36 mouse cellular contexts compared by ENCODE assay signal in the genomic region with DNA sequence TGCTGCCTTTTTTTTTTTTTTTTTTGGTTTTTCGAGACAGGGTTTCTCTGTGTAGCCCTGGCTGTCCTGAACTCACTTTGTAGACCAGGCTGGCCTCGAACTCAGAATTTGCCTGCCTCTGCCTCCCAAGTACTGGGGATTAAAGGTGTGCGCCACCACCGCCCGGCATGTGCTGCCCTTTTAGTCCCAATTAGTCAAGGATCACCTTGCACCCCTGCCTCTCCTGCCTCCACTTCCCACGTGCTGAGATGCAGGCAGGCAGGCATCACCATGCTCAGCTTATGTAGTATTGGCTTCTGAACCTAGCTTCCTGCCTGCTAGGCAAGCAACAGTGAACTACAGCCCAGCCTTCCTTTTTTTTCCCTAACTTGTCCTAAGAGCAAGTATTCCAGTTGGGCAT. TPM values are rescaled to one million over a fixed set of nuclear protein-coding genes. Genes with fewer than 3 reads are reported as not detected.
"Had no signal": no experiment of that assay in that cellular context is flagged by ENCODE, and none has a peak within 500 bp of the region (broad histone marks: within the 10 kb centered on the region; RNA-seq: fewer than 3 reads in every experiment).

No protein-coding gene starts in this region.

- H3K4me1 ChIP-seq: heart, embryonic 12.5 days; hindbrain, embryonic 10.5 days; hindbrain, embryonic 12.5 days; intestine, embryonic 15.5 days; limb, embryonic 10.5 days; limb, embryonic 12.5 days had no signal

- H3K9me3 ChIP-seq: heart, embryonic 10.5 days; heart, embryonic 12.5 days; hindbrain, embryonic 10.5 days; hindbrain, embryonic 12.5 days; intestine, embryonic 15.5 days; limb, embryonic 10.5 days; limb, embryonic 12.5 days; liver, embryonic 13.5 days had no signal

- H3K4me3 ChIP-seq: heart, embryonic 10.5 days; heart, embryonic 12.5 days; hindbrain, embryonic 10.5 days; hindbrain, embryonic 12.5 days; intestine, embryonic 15.5 days; layer of hippocampus, adult 2 months; left cerebral cortex, adult 2 months; limb, embryonic 10.5 days; limb, embryonic 12.5 days; liver, embryonic 13.5 days had no signal

- H3K9ac ChIP-seq: heart, embryonic 12.5 days; hindbrain, embryonic 12.5 days; hindbrain, embryonic 14.5 days; intestine, embryonic 15.5 days; limb, embryonic 12.5 days; liver, embryonic 13.5 days had no signal

- ATAC-seq: hindbrain, embryonic 16.5 days; inflammation-experienced regulatory T-cells, adult 6 months; intestine, embryonic 15.5 days; intestine, postnatal 0 days had no signal

- H3K27ac ChIP-seq: heart, embryonic 10.5 days; hindbrain, embryonic 10.5 days; hindbrain, embryonic 12.5 days; hindbrain, embryonic 14.5 days; intestine, embryonic 15.5 days; layer of hippocampus, adult 2 months; left cerebral cortex, adult 2 months; limb, embryonic 10.5 days; limb, embryonic 12.5 days; liver, embryonic 13.5 days had no signal

- H3K27me3 ChIP-seq: hindbrain, embryonic 12.5 days; intestine, embryonic 15.5 days; limb, embryonic 12.5 days; liver, embryonic 13.5 days had no signal

- DNase-seq: gastrocnemius, postnatal 14 days; gastrocnemius, postnatal 36 days; heart, postnatal 10 days; heart, postnatal 4 days; kidney, adult 18-20 months; kidney, adult 8-10 months; kidney, postnatal 10 days; kidney, postnatal 25 days; kidney, postnatal 4 days; liver; liver, embryonic 13.5 days had no signal

- H3K4me2 ChIP-seq: heart, embryonic 12.5 days; hindbrain, embryonic 12.5 days; hindbrain, embryonic 14.5 days; intestine, embryonic 15.5 days; limb, embryonic 12.5 days; liver, embryonic 11.5 days; liver, embryonic 13.5 days had no signal

RNA-seq across cellular contexts. Expression of a gene that starts 0.8 kb away (rescaled TPM):
- total RNA-seq: gastrocnemius, adult 8-10 months; gastrocnemius, postnatal 36 days; granulocyte monocyte progenitor cell, adult 5-6 weeks; heart, adult 8-10 months; heart, postnatal 25 days; layer of hippocampus, postnatal 10 days had no signal
- polyA plus RNA-seq: heart, embryonic 12.5 days; heart, embryonic 14.5 days; hindbrain, embryonic 10.5 days; hindbrain, embryonic 12.5 days; hindbrain, embryonic 16.5 days; inflammation-experienced regulatory T-cells, adult 6 months; intestine, postnatal 0 days; kidney, embryonic 14.5 days; kidney, embryonic 16.5 days; limb, embryonic 12.5 days; liver, embryonic 11.5 days; liver, embryonic 13.5 days had no signal

RNA-seq across cellular contexts. Expression of a gene that starts 8.1 kb away (rescaled TPM):
- total RNA-seq: granulocyte monocyte progenitor cell, adult 5-6 weeks; layer of hippocampus, adult 2 months; layer of hippocampus, postnatal 10 days; layer of hippocampus, postnatal 25 days; left cerebral cortex, adult 2 months; left cerebral cortex, postnatal 14 days; left cerebral cortex, postnatal 36 days had no signal

RNA-seq across cellular contexts. Expression of a gene that starts 15.8 kb away (rescaled TPM):
- total RNA-seq: layer of hippocampus, adult 2 months; layer of hippocampus, postnatal 10 days; layer of hippocampus, postnatal 25 days; left cerebral cortex, adult 2 months; left cerebral cortex, postnatal 14 days; left cerebral cortex, postnatal 36 days had no signal
- polyA plus RNA-seq: inflammation-experienced regulatory T-cells, adult 6 months; intestine, postnatal 0 days had no signal

RNA-seq across cellular contexts. Expression of a gene that starts 34.5 kb away (rescaled TPM):
- total RNA-seq: granulocyte monocyte progenitor cell, adult 5-6 weeks had no signal
- polyA plus RNA-seq: heart, embryonic 10.5 days; heart, embryonic 14.5 days; hindbrain, embryonic 10.5 days; hindbrain, embryonic 14.5 days; hindbrain, embryonic 16.5 days; intestine, embryonic 15.5 days; kidney, embryonic 14.5 days; limb, embryonic 10.5 days; limb, embryonic 12.5 days; liver, embryonic 11.5 days; liver, embryonic 13.5 days had no signal

RNA-seq across cellular contexts. Expression of a gene that starts 51.9 kb away (rescaled TPM):
- polyA plus RNA-seq: intestine, postnatal 0 days had no signal
